Mouse (Mus musculus): Measurements from ENCODE around the gene 4933400A11Rik.

GRCm38 (mm10) chrX:169811783-169812182, 32.3 kb upstream of the 4933400A11Rik start:
- TF ChIP-seq CTCF (conservative IDR thresholded peaks at IDR 0.05; ENCODE audit: insufficient read depth, insufficient read length, low read depth, low read length) (no peak), POLR2A (IDR thresholded peaks at IDR 0.05; ENCODE audit: low read depth, low read length) (no peak)

Measured in kidney, adult 2 months (tissue).